Comparison of ENCODE assay signal across 10 mouse cellular contexts in the genomic region with DNA sequence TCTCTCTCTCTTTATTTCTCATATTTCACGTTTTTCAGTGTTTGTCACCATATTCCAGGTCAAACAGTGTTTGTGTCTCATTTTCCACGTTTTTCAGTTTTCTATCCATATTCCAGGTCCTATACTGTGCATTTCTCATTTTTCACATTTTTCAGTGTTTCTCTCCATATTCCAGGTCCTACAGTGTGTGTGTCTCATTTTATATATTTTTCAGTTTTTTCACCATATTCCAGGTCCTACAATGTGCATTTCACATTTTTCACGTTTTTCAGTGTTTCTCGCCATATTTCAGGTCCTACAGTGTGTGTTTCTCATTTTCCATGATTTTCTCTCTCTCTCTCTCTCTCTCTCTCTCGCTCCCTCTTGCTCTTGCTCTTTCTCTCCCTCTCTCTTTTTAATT.
DNase-seq lines count a peak whose midpoint lies in the region; ATAC-seq and TF ChIP-seq lines count a peak whose summit lies in the region.
"Had no signal": no experiment of that assay in that cellular context is flagged by ENCODE, and none has a peak within 500 bp of the region (broad histone marks: within the 10 kb centered on the region; RNA-seq: fewer than 3 reads in every experiment).

No protein-coding gene starts in this region.

- H3K9ac ChIP-seq in intestine, postnatal 0 days (ENCODE audit: low read depth, low read length), result no peak overlapping the region
- H3K9ac ChIP-seq in intestine, embryonic 15.5 days, result no peak overlapping the region
- H3K9ac ChIP-seq: limb, embryonic 13.5 days had no signal

- no peaks in the 10 kb centered on the region for H3K4me1 ChIP-seq in intestine, postnatal 0 days (replicated peaks; ENCODE audit: control insufficient read depth, insufficient read depth, low read length)
- H3K4me1 ChIP-seq in intestine, embryonic 15.5 days (replicated peaks), result no peaks in the 10 kb centered on the region

- WGBS in intestine, postnatal 0 days, result 62% methylated on average over 5 of the region's 5 CpGs
- WGBS in intestine, embryonic 15.5 days, result 58% methylated on average over 5 of the region's 5 CpGs

- no peak overlapping the region for H3K4me3 ChIP-seq in intestine, postnatal 0 days (ENCODE audit: low read depth, low read length)
- no peak overlapping the region for H3K4me3 ChIP-seq in intestine, embryonic 15.5 days (replicated peaks)
- H3K4me3 ChIP-seq: limb, embryonic 13.5 days had no signal

- no peak overlapping the region for H3K27ac ChIP-seq in intestine, postnatal 0 days (ENCODE audit: low read depth, low read length)
- no peak overlapping the region for H3K27ac ChIP-seq in intestine, embryonic 15.5 days
- H3K27ac ChIP-seq: limb, embryonic 13.5 days had no signal

- no peak for TF ChIP-seq CTCF in intestine, postnatal 0 days (IDR thresholded peaks at IDR 0.05; ENCODE audit: low read depth)

- H3K4me2 ChIP-seq in intestine, postnatal 0 days (replicated peaks; ENCODE audit: low read depth), result no peak overlapping the region
- no peak overlapping the region for H3K4me2 ChIP-seq in intestine, embryonic 15.5 days (replicated peaks)
- H3K4me2 ChIP-seq: limb, embryonic 13.5 days had no signal

- no peaks in the 10 kb centered on the region for H3K9me3 ChIP-seq in intestine, postnatal 0 days (ENCODE audit: control insufficient read depth)
- H3K9me3 ChIP-seq in intestine, embryonic 15.5 days, result no peaks in the 10 kb centered on the region
- H3K9me3 ChIP-seq: limb, embryonic 13.5 days had no signal

- ATAC-seq in intestine, postnatal 0 days, result 0 out of 2 replicates have a peak, but pooled peaks have one; percentile 47
- ATAC-seq in intestine, embryonic 15.5 days, result no peak
- ATAC-seq: forebrain, embryonic 16.5 days had no signal

- H3K36me3 ChIP-seq in intestine, postnatal 0 days (ENCODE audit: control insufficient read depth, insufficient read depth), result no peaks in the 10 kb centered on the region
- no peaks in the 10 kb centered on the region for H3K36me3 ChIP-seq in intestine, embryonic 15.5 days
- H3K36me3 ChIP-seq: limb, embryonic 13.5 days had no signal

- no peaks in the 10 kb centered on the region for H3K27me3 ChIP-seq in intestine, postnatal 0 days (replicated peaks; ENCODE audit: control insufficient read depth, insufficient read depth, low read length)
- no peaks in the 10 kb centered on the region for H3K27me3 ChIP-seq in intestine, embryonic 15.5 days (replicated peaks)
- H3K27me3 ChIP-seq: limb, embryonic 13.5 days had no signal

- peak; percentile 25 for DNase-seq in MEL-GATA-1-ER (ENCODE audit: extremely low read depth, low read depth)
- peak; percentile 17 for DNase-seq in c-Kit-positive CD71-positive TER-119-negative erythroid progenitor cells, embryonic 14.5 days (ENCODE audit: low read depth)
- DNase-seq in mesoderm, embryonic 11.5 days (ENCODE audit: low read depth, low spot score), result peak; percentile 63
- no peak for DNase-seq in left cerebral cortex, postnatal 25 days (ENCODE audit: low spot score in 2 of 2)
- DNase-seq in cerebellum, adult 11-12 months, result no peak
- no peak for DNase-seq in layer of hippocampus, postnatal 25 days (ENCODE audit: extremely low spot score in 1 of 2, low spot score in 1 of 2)

- intact Hi-C loops in left cerebral cortex, postnatal 25 days (cut with DNase I), result no loop called here

Comparison
In these comparisons a context has a peak if more than half of its experiments do, and no peak if none do; other contexts are left out.
1. DNase-seq: peak in MEL-GATA-1-ER (single experiment), c-Kit-positive CD71-positive TER-119-negative erythroid progenitor cells, embryonic 14.5 days (single experiment) and mesoderm, embryonic 11.5 days (single experiment); none in left cerebral cortex, postnatal 25 days (0 of 2), cerebellum, adult 11-12 months (single experiment) and layer of hippocampus, postnatal 25 days (0 of 2).